Mouse (Mus musculus): Measurements from ENCODE around the gene Slc4a2. TPM values are rescaled to one million over a fixed set of nuclear protein-coding genes. Genes with fewer than 3 reads are reported as not detected.
A peak's percentile ranks its signal among the peaks of the same experiment; 100 is the strongest.

Gene Slc4a2
- polyA plus RNA-seq (2016; fragmentation: Nextera tagmentation; extraction: Ambion mirVana), result 32.8 and 33.6 TPM in 2 replicates

- Histone ChIP-seq H3K4me3 (peak within 1 kb of the TSS; percentile 75), H3K27me3 (ENCODE audit: poor library complexity, severe bottlenecking) (peaks cover 19% of the 10 kb centered on the region), H3K36me3 (replicated peaks) (peaks cover 36% of the 10 kb centered on the region), H3K4me1 (peaks cover 60% of the 10 kb centered on the region), H3K9me3 (no peaks in the 10 kb centered on the region), H3K27ac (peak within 1 kb of the TSS; percentile 85)
- peak; percentile 99 for DNase-seq (ENCODE audit: extremely low spot score, low spot score)
- WGBS, result under 1% methylated on average over 46 of the region's 46 CpGs
These were observed at the start of gene Slc4a2, which contains the start of gene Cdk5 for GRCm38 (mm10) chr5:24423129-24424003. Slc4a2 (plus strand) TSS chr5:24423837. Cdk5 (minus strand) TSS chr5:24423530.

GRCm38 (mm10) chr5:24374216-24374615 lies 49.4 kb upstream of the Slc4a2 start:
- WGBS, result 85% methylated on average over 6 of the region's 6 CpGs
- H3K4me1 ChIP-seq, result peaks cover 19% of the 10 kb centered on the region
- H3K9me3 ChIP-seq, result no peaks in the 10 kb centered on the region
- H3K36me3 ChIP-seq (replicated peaks), result no peaks in the 10 kb centered on the region
- H3K27ac ChIP-seq, result no peak overlapping the region
- H3K4me3 ChIP-seq, result no peak overlapping the region
- no peak for DNase-seq (ENCODE audit: extremely low spot score, low spot score)
- no peaks in the 10 kb centered on the region for H3K27me3 ChIP-seq (ENCODE audit: poor library complexity, severe bottlenecking)

GRCm38 (mm10) chr5:24374666-24375328 lies 48.8 kb upstream of the Slc4a2 start:
- no peak for DNase-seq (ENCODE audit: extremely low spot score, low spot score)
- no peaks in the 10 kb centered on the region for H3K27me3 ChIP-seq (ENCODE audit: poor library complexity, severe bottlenecking)
- H3K27ac ChIP-seq, result no peak overlapping the region
- H3K4me1 ChIP-seq, result peaks cover 20% of the 10 kb centered on the region
- no peaks in the 10 kb centered on the region for H3K9me3 ChIP-seq
- H3K36me3 ChIP-seq (replicated peaks), result no peaks in the 10 kb centered on the region
- no peak overlapping the region for H3K4me3 ChIP-seq
- 91% methylated on average over 7 of the region's 7 CpGs for WGBS

- Histone ChIP-seq H3K9me3 (no peaks in the 10 kb centered on the region), H3K27me3 (ENCODE audit: poor library complexity, severe bottlenecking) (no peaks in the 10 kb centered on the region), H3K4me1 (peaks cover 39% of the 10 kb centered on the region), H3K27ac (no peak overlapping the region), H3K36me3 (replicated peaks) (no peaks in the 10 kb centered on the region), H3K4me3 (no peak overlapping the region)
- 85% methylated on average over 2 of the region's 2 CpGs for WGBS
- DNase-seq (ENCODE audit: extremely low spot score, low spot score), result no peak
These were observed 44.9 kb upstream of the Slc4a2 start for GRCm38 (mm10) chr5:24378700-24379099.

GRCm38 (mm10) chr5:24379501-24379900 lies 44.1 kb upstream of the Slc4a2 start:
- H3K36me3 ChIP-seq (replicated peaks), result no peaks in the 10 kb centered on the region
- peaks cover 43% of the 10 kb centered on the region for H3K4me1 ChIP-seq
- no peaks in the 10 kb centered on the region for H3K9me3 ChIP-seq
- WGBS, result 76% methylated on average over 4 of the region's 4 CpGs
- no peak overlapping the region for H3K4me3 ChIP-seq
- DNase-seq (ENCODE audit: extremely low spot score, low spot score), result no peak
- H3K27me3 ChIP-seq (ENCODE audit: poor library complexity, severe bottlenecking), result peaks cover 3% of the 10 kb centered on the region
- H3K27ac ChIP-seq, result no peak overlapping the region

- 92% methylated on average over 4 of the region's 4 CpGs for WGBS
- H3K27ac ChIP-seq, result 0 out of 2 replicates have a peak overlapping the region, but pooled peaks have one; percentile 7
These were observed 43.1 kb upstream of the Slc4a2 start for GRCm38 (mm10) chr5:24380499-24380898.

GRCm38 (mm10) chr5:24381486-24381885 lies 42.2 kb upstream of the Slc4a2 start:
- 79% methylated on average over 6 of the region's 6 CpGs for WGBS
- H3K36me3 ChIP-seq (replicated peaks), result no peaks in the 10 kb centered on the region
- H3K4me1 ChIP-seq, result peaks cover 50% of the 10 kb centered on the region
- DNase-seq (ENCODE audit: extremely low spot score, low spot score), result no peak
- peaks cover 23% of the 10 kb centered on the region for H3K27me3 ChIP-seq (ENCODE audit: poor library complexity, severe bottlenecking)
- H3K27ac ChIP-seq, result no peak overlapping the region
- no peak overlapping the region for H3K4me3 ChIP-seq
- H3K9me3 ChIP-seq, result no peaks in the 10 kb centered on the region

More at GRCm38 (mm10) chr5:24380499-24380898, 43.1 kb upstream of the Slc4a2 start:
- Histone ChIP-seq H3K9me3 (no peaks in the 10 kb centered on the region), H3K4me1 (peaks cover 45% of the 10 kb centered on the region), H3K36me3 (replicated peaks) (no peaks in the 10 kb centered on the region), H3K4me3 (no peak overlapping the region), H3K27me3 (ENCODE audit: poor library complexity, severe bottlenecking) (peaks cover 13% of the 10 kb centered on the region)
- DNase-seq (ENCODE audit: extremely low spot score, low spot score), result no peak

GRCm38 (mm10) chr5:24381988-24382387 lies 41.6 kb upstream of the Slc4a2 start:
- H3K27me3 ChIP-seq (ENCODE audit: poor library complexity, severe bottlenecking), result peaks cover 28% of the 10 kb centered on the region
- no peaks in the 10 kb centered on the region for H3K9me3 ChIP-seq
- no peaks in the 10 kb centered on the region for H3K36me3 ChIP-seq (replicated peaks)
- peaks cover 55% of the 10 kb centered on the region for H3K4me1 ChIP-seq
- WGBS, result 75% methylated on average over 2 of the region's 2 CpGs
- no peak for DNase-seq (ENCODE audit: extremely low spot score, low spot score)
- H3K4me3 ChIP-seq, result no peak overlapping the region
- no peak overlapping the region for H3K27ac ChIP-seq

- Histone ChIP-seq H3K4me3 (peak overlapping the region; percentile 61), H3K27ac (peak overlapping the region; percentile 83), H3K4me1 (peaks cover 60% of the 10 kb centered on the region), H3K9me3 (no peaks in the 10 kb centered on the region), H3K36me3 (replicated peaks) (no peaks in the 10 kb centered on the region), H3K27me3 (ENCODE audit: poor library complexity, severe bottlenecking) (peaks cover 40% of the 10 kb centered on the region)
- DNase-seq (ENCODE audit: extremely low spot score, low spot score), result peak; percentile 96
- WGBS, result under 1% methylated on average over 34 of the region's 34 CpGs
These were observed 40.4 kb upstream of the Slc4a2 start for GRCm38 (mm10) chr5:24383026-24383859.

- no peak overlapping the region for H3K27ac ChIP-seq
- peaks cover 52% of the 10 kb centered on the region for H3K27me3 ChIP-seq (ENCODE audit: poor library complexity, severe bottlenecking)
- no peak for DNase-seq (ENCODE audit: extremely low spot score, low spot score)
- 65% methylated on average over 6 of the region's 6 CpGs for WGBS
- no peaks in the 10 kb centered on the region for H3K9me3 ChIP-seq
- peaks cover 69% of the 10 kb centered on the region for H3K4me1 ChIP-seq
- H3K4me3 ChIP-seq, result no peak overlapping the region
- no peaks in the 10 kb centered on the region for H3K36me3 ChIP-seq (replicated peaks)
These were observed 39.2 kb upstream of the Slc4a2 start for GRCm38 (mm10) chr5:24384407-24384806.

GRCm38 (mm10) chr5:24385374-24385773 lies 38.3 kb upstream of the Slc4a2 start:
- Histone ChIP-seq H3K4me1 (peaks cover 68% of the 10 kb centered on the region), H3K27ac (no peak overlapping the region), H3K27me3 (ENCODE audit: poor library complexity, severe bottlenecking) (peaks cover 62% of the 10 kb centered on the region), H3K9me3 (no peaks in the 10 kb centered on the region), H3K4me3 (no peak overlapping the region), H3K36me3 (replicated peaks) (no peaks in the 10 kb centered on the region)
- DNase-seq (ENCODE audit: extremely low spot score, low spot score), result no peak
- WGBS, result 86% methylated on average over 5 of the region's 5 CpGs

GRCm38 (mm10) chr5:24385887-24386550 lies 37.6 kb upstream of the Slc4a2 start:
- Histone ChIP-seq H3K27ac (0 out of 2 replicates have a peak overlapping the region, but pooled peaks have one; percentile 15), H3K36me3 (replicated peaks) (no peaks in the 10 kb centered on the region), H3K9me3 (no peaks in the 10 kb centered on the region), H3K4me1 (peaks cover 65% of the 10 kb centered on the region), H3K27me3 (ENCODE audit: poor library complexity, severe bottlenecking) (peaks cover 67% of the 10 kb centered on the region), H3K4me3 (no peak overlapping the region)
- no peak for DNase-seq (ENCODE audit: extremely low spot score, low spot score)
- 79% methylated on average over 10 of the region's 10 CpGs for WGBS
